In genomic region chr17:42885091-42885501, GRCm38 (mm10) we compare ENCODE assay signal across 14 mouse cellular contexts. TPM values are rescaled to one million over a fixed set of nuclear protein-coding genes. Genes with fewer than 3 reads are reported as not detected.
DNase-seq lines count a peak whose midpoint lies in the region; ATAC-seq and TF ChIP-seq lines count a peak whose summit lies in the region.
"Had no signal": no experiment of that assay in that cellular context is flagged by ENCODE, and none has a peak within 500 bp of the region (broad histone marks: within the 10 kb centered on the region; RNA-seq: fewer than 3 reads in every experiment).

No protein-coding gene starts in this region.

- no peaks in the 10 kb centered on the region for H3K27me3 ChIP-seq in heart, embryonic 10.5 days (ENCODE audit: insufficient read depth, poor library complexity, severe bottlenecking)
- no peaks in the 10 kb centered on the region for H3K27me3 ChIP-seq in ES-Bruce4 (ENCODE audit: control insufficient read depth, insufficient read depth, low read length, poor library complexity, severe bottlenecking)
- no peaks in the 10 kb centered on the region for H3K27me3 ChIP-seq in intestine, embryonic 14.5 days (replicated peaks; ENCODE audit: control insufficient read depth, insufficient read depth, low read length)
- no peaks in the 10 kb centered on the region for H3K27me3 ChIP-seq in lung, postnatal 0 days (replicated peaks; ENCODE audit: insufficient read depth, low read length)
- no peaks in the 10 kb centered on the region for H3K27me3 ChIP-seq in midbrain, embryonic 16.5 days (ENCODE audit: control insufficient read depth, insufficient read depth, low read depth, low read length)
- H3K27me3 ChIP-seq: limb, embryonic 12.5 days; midbrain, embryonic 15.5 days; neural tube, embryonic 15.5 days had no signal

- WGBS in heart, embryonic 10.5 days = 32% methylated on average over 7 of the region's 7 CpGs
- 44% methylated on average over 7 of the region's 7 CpGs for WGBS in intestine, embryonic 14.5 days
- WGBS in lung, postnatal 0 days = 17% methylated on average over 7 of the region's 7 CpGs
- 78% methylated on average over 7 of the region's 7 CpGs for WGBS in midbrain, embryonic 16.5 days

- TF ChIP-seq POLR2A in ES-Bruce4 (IDR thresholded peaks at IDR 0.05; ENCODE audit: insufficient read depth, low read length) = no peak

- no peak for TF ChIP-seq CTCF in ES-Bruce4 (IDR thresholded peaks at IDR 0.05; ENCODE audit: low read depth, low read length)
- TF ChIP-seq CTCF in lung, postnatal 0 days (IDR thresholded peaks at IDR 0.05) = no peak

- H3K36me3 ChIP-seq in heart, embryonic 10.5 days = no peaks in the 10 kb centered on the region
- H3K36me3 ChIP-seq in ES-Bruce4 (ENCODE audit: control insufficient read depth, insufficient read depth, low read length, poor library complexity, severe bottlenecking) = no peaks in the 10 kb centered on the region
- no peaks in the 10 kb centered on the region for H3K36me3 ChIP-seq in intestine, embryonic 14.5 days (ENCODE audit: control insufficient read depth, insufficient read depth, low read length)
- H3K36me3 ChIP-seq in lung, postnatal 0 days (ENCODE audit: insufficient read depth, low read length) = no peaks in the 10 kb centered on the region
- no peaks in the 10 kb centered on the region for H3K36me3 ChIP-seq in midbrain, embryonic 16.5 days (ENCODE audit: control insufficient read depth, insufficient read depth, low read length)
- H3K36me3 ChIP-seq: limb, embryonic 12.5 days; midbrain, embryonic 15.5 days; neural tube, embryonic 15.5 days had no signal

- peak overlapping the region; percentile 72 for H3K27ac ChIP-seq in heart, embryonic 10.5 days
- peak overlapping the region; percentile 98 for H3K27ac ChIP-seq in ES-Bruce4 (ENCODE audit: insufficient read depth, low read length)
- peak overlapping the region; percentile 47; the same call in 1 of the 2 replicates for H3K27ac ChIP-seq in intestine, embryonic 14.5 days (ENCODE audit: low read depth)
- peak overlapping the region; percentile 64 for H3K27ac ChIP-seq in lung, postnatal 0 days (ENCODE audit: low read length)
- no peak overlapping the region for H3K27ac ChIP-seq in midbrain, embryonic 16.5 days (ENCODE audit: low read length)
- H3K27ac ChIP-seq: limb, embryonic 12.5 days; midbrain, embryonic 15.5 days; neural tube, embryonic 15.5 days had no signal

- DNase-seq in heart, embryonic 10.5 days (ENCODE audit: low spot score) = peak; percentile 84
- DNase-seq in heart, adult 9 months (ENCODE audit: low spot score in 2 of 2) = no peak
- peak; percentile 58 for DNase-seq in intestine, embryonic 14.5 days (ENCODE audit: low spot score)
- peak; percentile 72 for DNase-seq in lung, postnatal 0 days (ENCODE audit: low spot score)
- no peak for DNase-seq in spleen, postnatal 4 days (ENCODE audit: low spot score in 2 of 2)
- DNase-seq: gastrocnemius, postnatal 25 days had no signal

- H3K4me3 ChIP-seq in heart, embryonic 10.5 days = 0 out of 2 replicates have a peak overlapping the region, but pooled peaks have one; percentile 8
- H3K4me3 ChIP-seq in ES-Bruce4 (ENCODE audit: low read depth, low read length) = peak overlapping the region; percentile 38
- H3K4me3 ChIP-seq in intestine, embryonic 14.5 days (ENCODE audit: low read depth, low read length) = no peak overlapping the region
- H3K4me3 ChIP-seq in lung, postnatal 0 days (ENCODE audit: low read depth, low read length) = no peak overlapping the region
- no peak overlapping the region for H3K4me3 ChIP-seq in midbrain, embryonic 16.5 days (ENCODE audit: low read depth, low read length)
- H3K4me3 ChIP-seq: limb, embryonic 12.5 days; midbrain, embryonic 15.5 days; neural tube, embryonic 15.5 days had no signal

- peak; percentile 70 for ATAC-seq in intestine, embryonic 14.5 days (replicated peaks; ENCODE audit: low FRiP score, low TSS enrichment, low read depth)
- peak; percentile 82 for ATAC-seq in lung, postnatal 0 days
- ATAC-seq in midbrain, embryonic 16.5 days = no peak
- no peak for ATAC-seq in CD4-positive, CD25-positive, alpha-beta regulatory T cell, adult 4 months
- ATAC-seq: activated CD4-positive, CD25-positive, alpha-beta regulatory T cell, adult 4 months; inflammation-experienced regulatory T-cells, adult 6 months; midbrain, embryonic 15.5 days had no signal

- H3K4me2 ChIP-seq in intestine, embryonic 14.5 days (ENCODE audit: low read length) = peak overlapping the region; percentile 25; the same call in 1 of the 2 replicates
- H3K4me2 ChIP-seq in lung, postnatal 0 days (replicated peaks; ENCODE audit: low read depth, low read length) = peak overlapping the region; percentile 37
- H3K4me2 ChIP-seq in midbrain, embryonic 16.5 days (ENCODE audit: low read length) = no peak overlapping the region
- H3K4me2 ChIP-seq: limb, embryonic 12.5 days; midbrain, embryonic 15.5 days; neural tube, embryonic 15.5 days had no signal

- 0 out of 2 replicates have a peak, but pooled peaks have one; percentile 61 for TF ChIP-seq EP300 in ES-Bruce4 (IDR thresholded peaks at IDR 0.05; ENCODE audit: insufficient read depth, low read depth, low read length)
- TF ChIP-seq EP300 in lung, postnatal 0 days (IDR thresholded peaks at IDR 0.05) = peak; percentile 58

- H3K9me3 ChIP-seq in heart, embryonic 10.5 days = no peaks in the 10 kb centered on the region
- H3K9me3 ChIP-seq in ES-Bruce4 (replicated peaks; ENCODE audit: control insufficient read depth, insufficient read depth, low read length, poor library complexity, severe bottlenecking) = peaks cover 2% of the 10 kb centered on the region; the same call in 1 of the 2 replicates
- H3K9me3 ChIP-seq in intestine, embryonic 14.5 days (ENCODE audit: control insufficient read depth, low read length) = no peaks in the 10 kb centered on the region
- no peaks in the 10 kb centered on the region for H3K9me3 ChIP-seq in lung, postnatal 0 days (ENCODE audit: low read length)
- H3K9me3 ChIP-seq in midbrain, embryonic 16.5 days (replicated peaks; ENCODE audit: control insufficient read depth, low read length, poor library complexity, severe bottlenecking) = no peaks in the 10 kb centered on the region
- H3K9me3 ChIP-seq: limb, embryonic 12.5 days; midbrain, embryonic 15.5 days; neural tube, embryonic 15.5 days had no signal

- peaks cover 22% of the 10 kb centered on the region for H3K4me1 ChIP-seq in heart, embryonic 10.5 days
- peaks cover 1% of the 10 kb centered on the region for H3K4me1 ChIP-seq in ES-Bruce4 (ENCODE audit: control insufficient read depth, insufficient read depth, low read length)
- H3K4me1 ChIP-seq in intestine, embryonic 14.5 days (replicated peaks; ENCODE audit: control insufficient read depth, insufficient read depth, low read length) = no peaks in the 10 kb centered on the region; the same call in 1 of the 2 replicates
- H3K4me1 ChIP-seq in lung, postnatal 0 days (ENCODE audit: insufficient read depth, low read depth, low read length) = no peaks in the 10 kb centered on the region
- no peaks in the 10 kb centered on the region for H3K4me1 ChIP-seq in midbrain, embryonic 16.5 days (ENCODE audit: control insufficient read depth, insufficient read depth, low read length)
- H3K4me1 ChIP-seq: limb, embryonic 12.5 days; midbrain, embryonic 15.5 days; neural tube, embryonic 15.5 days had no signal

- H3K9ac ChIP-seq in ES-Bruce4 (ENCODE audit: low read depth, poor library complexity, severe bottlenecking) = peak overlapping the region; percentile 67
- no peak overlapping the region for H3K9ac ChIP-seq in intestine, embryonic 14.5 days (ENCODE audit: low read length)
- no peak overlapping the region for H3K9ac ChIP-seq in lung, postnatal 0 days (replicated peaks; ENCODE audit: low read depth)
- no peak overlapping the region for H3K9ac ChIP-seq in midbrain, embryonic 16.5 days (ENCODE audit: low read depth, low read length)
- H3K9ac ChIP-seq: limb, embryonic 12.5 days; midbrain, embryonic 15.5 days; neural tube, embryonic 15.5 days had no signal

RNA-seq across cellular contexts. Expression of gene Cd2ap, which starts 8.6 kb away (rescaled TPM):
- 14.6 and 18.0 TPM in 2 replicates for polyA plus RNA-seq in heart, embryonic 10.5 days (2016; fragmentation: Nextera tagmentation; extraction: Ambion mirVana)
- polyA plus RNA-seq in ES-Bruce4 (2011; ENCODE audit: insufficient read depth, insufficient read length, low read depth, missing spikeins) = 151 and 158 TPM in 2 replicates
- 37.6 and 40.4 TPM in 2 replicates for polyA plus RNA-seq in intestine, embryonic 14.5 days (2014; fragmentation: Nextera tagmentation; extraction: Ambion mirVana)
- polyA plus RNA-seq in lung, postnatal 0 days (2015; fragmentation: Nextera tagmentation; extraction: Ambion mirVana) = 23.1 and 27.3 TPM in 2 replicates
- polyA plus RNA-seq in midbrain, embryonic 16.5 days (2015; fragmentation: Nextera tagmentation; extraction: Ambion mirVana) = 6.5 and 8.3 TPM in 2 replicates
- 10 to 100 TPM; 13.3 to 14.8 TPM for polyA plus RNA-seq in CD4-positive, CD25-positive, alpha-beta regulatory T cell, adult 4 months (2017; shearing (Covaris generic))

Comparison
In these comparisons a context has a peak if more than half of its experiments do, and no peak if none do; other contexts are left out.
1. DNase-seq: peak in heart, embryonic 10.5 days (single experiment), intestine, embryonic 14.5 days (single experiment) and lung, postnatal 0 days (single experiment); none in heart, adult 9 months (0 of 2) and spleen, postnatal 4 days (0 of 2).
2. H3K4me3 ChIP-seq: peak in heart, embryonic 10.5 days (single experiment) and ES-Bruce4 (single experiment); none in intestine, embryonic 14.5 days (single experiment), lung, postnatal 0 days (single experiment) and midbrain, embryonic 16.5 days (single experiment).
3. ATAC-seq: peak in intestine, embryonic 14.5 days (single experiment) and lung, postnatal 0 days (single experiment); none in midbrain, embryonic 16.5 days (single experiment) and CD4-positive, CD25-positive, alpha-beta regulatory T cell, adult 4 months (single experiment).